Mouse (Mus musculus): Measurements from ENCODE around the gene Rasl12.

Rasl12 gene

GRCm38 (mm10) chr9:65435671-65436301, 37.5 kb downstream of the Rasl12 start, which contains the start of gene Mtfmt:
Mtfmt (plus strand) TSS chr9:65435782.
- DNase-seq (ENCODE audit: low spot score): peak; percentile 90

- no peak for DNase-seq (ENCODE audit: low spot score)
Measured at GRCm38 (mm10) chr9:65444692-65445091, 46.4 kb downstream of the Rasl12 start.

GRCm38 (mm10) chr9:65447951-65448350, 49.6 kb downstream of the Rasl12 start:
- no peak for DNase-seq (ENCODE audit: low spot score)

GRCm38 (mm10) chr9:65458975-65459374, 60.7 kb downstream of the Rasl12 start:
- DNase-seq (ENCODE audit: low spot score): no peak

- no peak for DNase-seq (ENCODE audit: low spot score)
Measured at GRCm38 (mm10) chr9:65460198-65460597, 61.9 kb downstream of the Rasl12 start.

- peak; percentile 99 for DNase-seq (ENCODE audit: low spot score)
Measured at GRCm38 (mm10) chr9:65460732-65461442, 62.6 kb downstream of the Rasl12 start, which contains the start of gene Spg21. Spg21 (plus strand) TSS chr9:65460947.

GRCm38 (mm10) chr9:65462544-65462943, 64.2 kb downstream of the Rasl12 start:
- no peak for DNase-seq (ENCODE audit: low spot score)

GRCm38 (mm10) chr9:65464161-65464560, 65.9 kb downstream of the Rasl12 start:
- DNase-seq (ENCODE audit: low spot score): no peak
